Mouse (Mus musculus) C2C12 (cell line): ENCODE measurements around the gene Gm43738.

Source experiments
- CTCF ChIP-seq: IDR thresholded peaks from one replicate; pipeline ENCODE4 v1.5.1; 2011; ENCODE audit not compliant: control insufficient read depth, insufficient read depth, insufficient read length
- MYOD1 ChIP-seq: IDR thresholded peaks from one replicate; pipeline ENCODE4 v1.6.1; 2011; ENCODE audit warnings: low read depth; ENCODE audit not compliant: control insufficient read depth, insufficient read length

- TF ChIP-seq CTCF (no peak), MYOD1 (no peak)
These were observed 12.2 kb upstream of the Gm43738 start for GRCm38 (mm10) chr3:89113058-89113457.
